Mouse (Mus musculus) liver, embryonic 14.5 days (tissue): ENCODE results near the gene Tat. TPM values are rescaled to one million over a fixed set of nuclear protein-coding genes. Genes with fewer than 3 reads are reported as not detected.

ENCODE experiments used
- ATAC-seq: fragments of 200-750 bp; cut with Nextera tagmentation; 2 replicates; pipeline ENCODE4 v1.8.0; 2017; ENCODE audit warnings: moderate number of reproducible peaks, mild to moderate bottlenecking, moderate library complexity; ENCODE audit not compliant: insufficient read depth
- DNase-seq, 3 experiments: peaks; one replicate each; pipeline ENCODE4 v3.0.0-alpha.2; 2012 to 2013; ENCODE audit warnings: low read depth in 3 of 3, low spot score in 3 of 3
- H3K27ac ChIP-seq: fragments of 300-500 bp; sonication (generic); 2 replicates; pipeline ENCODE4 v1.5.1; 2014; ENCODE audit warnings: moderate library complexity, mild to moderate bottlenecking, control low read depth, inconsistent platforms
- H3K27me3 ChIP-seq: fragments of 300-500 bp; sonication (generic); 2 replicates; pipeline ENCODE4 v1.6.1; 2014; ENCODE audit warnings: mild to moderate bottlenecking, low read length, moderate library complexity; ENCODE audit not compliant: control insufficient read depth, insufficient read depth
- H3K36me3 ChIP-seq: fragments of 300-500 bp; sonication (generic); replicated peaks from 2 replicates; pipeline ENCODE4 v1.6.1; 2014; ENCODE audit warnings: low read depth; ENCODE audit not compliant: control insufficient read depth, insufficient read depth
- H3K4me1 ChIP-seq, 2 experiments: fragments of 200-500 bp in 1 of 2; fragments of 300-500 bp in 1 of 2; sonication (generic) in 1 of 2; replicated peaks; 2 replicates each; pipeline ENCODE4 v1.6.1; 2012 to 2014; ENCODE audit warnings: antibody characterized with exemption in 1 of 2, inconsistent platforms in 1 of 2, low read length in 1 of 2; ENCODE audit not compliant: control insufficient read depth in 2 of 2, insufficient read depth in 2 of 2
- H3K4me2 ChIP-seq: fragments of 300-500 bp; sonication (generic); 2 replicates; pipeline ENCODE4 v1.6.1; 2014; ENCODE audit warnings: low read depth, mild to moderate bottlenecking, control low read depth, moderate library complexity
- H3K4me3 ChIP-seq, 2 experiments: fragments of 200-500 bp in 1 of 2; fragments of 300-500 bp in 1 of 2; sonication (generic) in 1 of 2; 2 replicates each; pipeline ENCODE4 v1.5.1; 2012 to 2014; ENCODE audit warnings: low read depth in 2 of 2, low read length in 2 of 2, mild to moderate bottlenecking in 2 of 2, control low read depth in 1 of 2, inconsistent platforms in 1 of 2, moderate library complexity in 1 of 2; ENCODE audit not compliant: insufficient read depth in 1 of 2
- H3K9ac ChIP-seq: fragments of 300-500 bp; sonication (generic); replicated peaks from 2 replicates; pipeline ENCODE4 v1.6.1; 2014; ENCODE audit warnings: mild to moderate bottlenecking, control low read depth, moderate library complexity
- H3K9me3 ChIP-seq: fragments of 300-500 bp; sonication (generic); 2 replicates; pipeline ENCODE4 v1.6.1; 2016; ENCODE audit warnings: low read length, mixed read lengths; ENCODE audit not compliant: control insufficient read depth
- CTCF ChIP-seq: IDR thresholded peaks from 2 replicates; pipeline ENCODE4 v1.5.1; 2016; ENCODE audit warnings: antibody characterized with exemption, low read depth, control low read depth
- EP300 ChIP-seq: IDR thresholded peaks from 2 replicates; pipeline ENCODE4 v1.6.1; 2016; ENCODE audit warnings: antibody characterized with exemption, low read depth
- WGBS: fragments of 180-500 bp; shearing (Covaris S2); extraction: QIAGEN DNeasy Blood & Tissue Kit; methylation state at CpG from one replicate; pipeline ENCODE4 v1.1.7; 2014; ENCODE audit not compliant: insufficient replicate concordance; 5-methylcytosine and 5-hydroxymethylcytosine counted together
- polyA plus RNA-seq, 2 experiments: library from polyadenylated mRNA; depleted of rRNA in 1 of 2; stranded (reverse) in 1 of 2; unstranded in 1 of 2; fragments of >200 nt; fragmentation: Nextera tagmentation in 1 of 2; extraction: Ambion mirVana in 1 of 2; gene quantifications; 2 replicates each; pipeline versions ENCODE4 v1.2.1 to v1.2.3; 2012 to 2014

The Tat gene
- polyA plus RNA-seq, 2 experiments: 0.25 to 0.27 TPM

GRCm38 (mm10) chr8:109992166-109992565 is 1.9 kb downstream of the Tat start:
- H3K36me3 ChIP-seq: no peaks in the 10 kb centered on the region
- H3K27me3 ChIP-seq: no peaks in the 10 kb centered on the region
- WGBS: 70% methylated on average over 5 of the region's 5 CpGs
- no peak for TF ChIP-seq CTCF
- no peak overlapping the region for H3K4me3 ChIP-seq
- H3K4me2 ChIP-seq: no peak overlapping the region
- DNase-seq (no peak), ATAC-seq (no peak)
- H3K9me3 ChIP-seq: no peaks in the 10 kb centered on the region
- no peaks in the 10 kb centered on the region for H3K4me1 ChIP-seq
- no peak overlapping the region for H3K9ac ChIP-seq
- H3K27ac ChIP-seq: no peak overlapping the region

GRCm38 (mm10) chr8:109992951-109993350 is 2.7 kb downstream of the Tat start:
- Histone ChIP-seq H3K4me3 (no peak overlapping the region), H3K4me2 (no peak overlapping the region), H3K4me1 (no peaks in the 10 kb centered on the region), H3K27ac (no peak overlapping the region), H3K27me3 (no peaks in the 10 kb centered on the region), H3K9ac (no peak overlapping the region), H3K36me3 (no peaks in the 10 kb centered on the region), H3K9me3 (no peaks in the 10 kb centered on the region)
- 60% methylated on average over 1 of the region's 1 CpGs for WGBS
- ATAC-seq (no peak), DNase-seq (no peak)
- TF ChIP-seq CTCF: no peak
- TF ChIP-seq EP300: no peak

DNA sequence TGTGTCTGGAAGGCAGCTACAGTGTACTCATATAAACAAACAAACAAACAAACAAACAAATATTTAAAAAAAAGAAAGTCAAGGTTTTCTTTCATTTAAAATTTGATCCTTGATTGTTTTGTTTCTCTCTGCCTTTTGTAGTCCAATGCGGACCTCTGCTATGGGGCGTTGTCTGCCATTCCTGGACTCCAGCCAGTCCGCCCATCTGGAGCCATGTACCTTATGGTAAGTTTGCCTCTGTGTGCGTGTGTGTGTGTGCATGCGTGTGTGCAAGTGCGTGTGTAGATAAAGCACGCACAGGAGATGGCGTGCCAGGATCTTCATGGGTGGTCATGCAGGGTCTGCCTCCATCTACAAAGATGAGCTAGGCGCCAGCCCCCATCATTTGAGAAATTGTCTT is 7.1 kb downstream of the Tat start:
- Histone ChIP-seq H3K36me3 (no peaks in the 10 kb centered on the region), H3K9ac (no peak overlapping the region), H3K4me2 (no peak overlapping the region), H3K9me3 (no peaks in the 10 kb centered on the region), H3K27me3 (no peaks in the 10 kb centered on the region), H3K4me1 (no peaks in the 10 kb centered on the region), H3K4me3 (no peak overlapping the region), H3K27ac (no peak overlapping the region)
- ATAC-seq (no peak), DNase-seq (no peak)
- TF ChIP-seq CTCF: no peak
- no peak for TF ChIP-seq EP300
- WGBS: 78% methylated on average over 9 of the region's 9 CpGs

DNA sequence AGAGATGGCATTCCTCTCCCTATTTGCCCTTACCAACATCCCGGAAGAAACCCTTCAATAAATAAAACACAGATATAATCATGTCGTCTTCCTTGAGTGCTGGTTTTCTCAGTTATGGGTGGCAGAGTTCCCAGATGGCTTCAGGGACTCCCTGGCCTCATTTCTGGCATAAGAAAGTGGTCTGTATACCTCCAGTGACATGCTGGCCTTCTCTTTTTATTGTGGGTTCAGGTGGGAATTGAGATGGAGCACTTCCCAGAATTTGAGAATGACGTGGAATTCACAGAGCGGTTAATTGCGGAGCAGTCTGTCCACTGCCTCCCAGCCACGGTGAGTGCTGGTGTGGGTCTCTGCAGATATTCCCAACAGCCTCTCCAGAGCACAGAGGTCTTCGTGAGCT is 7.8 kb downstream of the Tat start:
- Histone ChIP-seq H3K27me3 (no peaks in the 10 kb centered on the region), H3K4me1 (no peaks in the 10 kb centered on the region), H3K36me3 (no peaks in the 10 kb centered on the region), H3K4me2 (no peak overlapping the region), H3K9ac (no peak overlapping the region), H3K27ac (no peak overlapping the region), H3K9me3 (no peaks in the 10 kb centered on the region), H3K4me3 (no peak overlapping the region)
- WGBS: 68% methylated on average over 7 of the region's 7 CpGs
- TF ChIP-seq EP300 (no peak), CTCF (no peak)
- DNase-seq: no peak
- no peak for ATAC-seq

GRCm38 (mm10) chr8:109999974-110000373 is 9.7 kb downstream of the Tat start:
- WGBS: 53% methylated on average over 10 of the region's 10 CpGs
- DNase-seq (no peak), ATAC-seq (no peak)
- H3K27ac ChIP-seq: no peak overlapping the region
- no peaks in the 10 kb centered on the region for H3K36me3 ChIP-seq
- no peak overlapping the region for H3K4me3 ChIP-seq
- H3K9me3 ChIP-seq: no peaks in the 10 kb centered on the region
- H3K4me2 ChIP-seq: no peak overlapping the region
- TF ChIP-seq EP300: no peak
- no peak for TF ChIP-seq CTCF
- H3K9ac ChIP-seq: no peak overlapping the region
- H3K27me3 ChIP-seq: no peaks in the 10 kb centered on the region
- H3K4me1 ChIP-seq: no peaks in the 10 kb centered on the region
